Mouse (Mus musculus): Measurements from ENCODE around the gene Heg1. TPM values are rescaled to one million over a fixed set of nuclear protein-coding genes. Genes with fewer than 3 reads are reported as not detected.

The Heg1 gene
- 14.2 TPM for polyA plus RNA-seq (2014; fragmentation: Illumina TruSeq; extraction: RNeasy Lipid Tissue Mini Kit (QIAGEN cat#74804); ENCODE audit: low read depth, low replicate concordance)

DNA sequence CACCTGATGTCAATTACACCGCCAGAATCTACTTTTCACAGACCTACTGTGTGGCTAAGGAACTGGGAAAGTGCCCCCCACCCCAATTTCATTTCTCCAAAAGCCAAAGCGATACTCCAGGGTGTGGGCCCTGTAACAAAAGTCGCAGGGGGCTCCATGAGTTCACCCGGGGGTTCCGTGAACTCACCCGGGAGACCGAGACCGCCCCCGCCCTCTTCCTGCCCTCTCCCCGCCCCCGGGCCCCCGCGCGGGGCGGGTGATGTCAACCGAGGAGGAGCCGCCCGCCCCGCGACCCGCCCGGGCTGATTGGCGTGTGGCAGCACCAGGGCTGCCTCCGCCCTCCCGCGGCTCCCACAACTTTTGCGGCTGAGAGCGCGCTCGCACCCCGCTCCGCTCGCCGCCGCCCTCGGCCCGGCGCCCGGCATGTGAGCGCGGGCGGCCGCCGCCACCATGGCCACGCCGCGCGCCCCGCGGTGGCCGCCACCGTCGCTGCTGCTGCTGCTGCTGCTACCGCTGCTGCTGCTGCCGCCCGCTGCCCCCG, at the start of gene Heg1:
Gene Heg1 (plus strand): TSS at position 209 of the 541 bp plus-strand sequence.

DNA sequence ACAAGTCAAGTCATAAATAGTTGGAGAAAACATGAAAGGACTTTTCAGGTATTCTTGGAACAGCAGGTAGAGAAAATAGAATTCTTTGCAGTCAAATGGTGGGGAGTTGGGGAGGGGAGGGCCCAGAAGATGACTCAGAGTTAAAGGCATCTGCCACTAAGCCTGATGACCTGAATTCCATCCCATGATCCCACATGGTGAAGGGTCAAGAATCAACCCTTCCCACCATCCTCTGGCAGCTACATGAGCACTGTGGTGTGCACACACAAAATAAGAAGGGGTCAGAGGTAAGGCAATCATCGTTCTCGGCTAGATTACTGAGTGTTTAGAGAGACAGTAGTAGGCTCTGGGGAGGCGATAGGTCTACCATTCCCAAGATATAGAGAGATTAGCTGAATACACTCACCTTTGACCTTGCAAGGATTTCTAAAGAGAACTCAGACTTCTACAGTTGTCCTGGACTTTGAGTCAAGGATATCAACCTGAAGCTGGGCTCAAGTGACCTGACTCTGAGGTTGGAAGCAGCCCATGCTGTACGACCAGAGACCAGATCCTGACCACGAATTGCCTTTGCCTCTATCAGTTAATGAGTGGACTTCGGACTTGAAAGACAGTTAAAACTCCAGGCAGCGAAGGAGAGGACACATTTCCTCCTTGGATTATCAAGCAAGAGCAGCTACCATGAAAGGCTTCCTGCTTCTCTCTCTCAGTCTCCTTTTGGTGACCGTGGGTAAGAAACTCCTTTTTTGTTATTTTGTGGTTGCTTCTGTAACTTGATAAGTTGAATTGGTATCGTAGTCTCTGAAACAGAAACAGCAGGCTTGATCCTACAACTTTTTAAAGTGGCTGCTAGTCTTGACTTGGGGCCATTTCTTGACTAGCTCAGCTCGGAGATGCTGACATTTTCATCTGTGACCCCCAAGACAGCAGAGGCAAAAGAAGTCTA, 109.9 kb downstream of the Heg1 start, which contains the start of gene Muc13:
Gene Muc13 (plus strand): TSS at position 192 of the 946 bp plus-strand sequence.

Other genes with a start within 250 kb of the Heg1 start
- 10.4 TPM for gene Slc12a8, start 167.0 kb upstream of the Heg1 start, polyA plus RNA-seq (2014; fragmentation: Illumina TruSeq; extraction: RNeasy Lipid Tissue Mini Kit (QIAGEN cat#74804); ENCODE audit: low read depth, low replicate concordance)
- gene Muc13, start 109.7 kb downstream of the Heg1 start, polyA plus RNA-seq (2014; fragmentation: Illumina TruSeq; extraction: RNeasy Lipid Tissue Mini Kit (QIAGEN cat#74804); ENCODE audit: low read depth, low replicate concordance): 629 TPM
- 55.9 TPM for gene Itgb5, start 145.3 kb downstream of the Heg1 start, polyA plus RNA-seq (2014; fragmentation: Illumina TruSeq; extraction: RNeasy Lipid Tissue Mini Kit (QIAGEN cat#74804); ENCODE audit: low read depth, low replicate concordance)